Mouse (Mus musculus) heart, adult 2 months (tissue): ENCODE measurements around the gene Prpf3. TPM values are rescaled to one million over a fixed set of nuclear protein-coding genes. Genes with fewer than 3 reads are reported as not detected.
"Not testable (repeated sequence)": the region's sequence is repeated elsewhere in the genome, so short reads cannot be mapped to it uniquely, and the experiment has no call there.

ENCODE experiments used
- DNase-seq, 2 experiments: peaks; one replicate each; pipeline ENCODE4 v3.0.0; 2021
- H3K27ac ChIP-seq: fragments of 200-600 bp; 2 replicates; pipeline ENCODE4 v1.8.1; 2022
- H3K27me3 ChIP-seq: fragments of 200-500 bp; 2 replicates; pipeline ENCODE4 v1.6.1; 2012; ENCODE audit warnings: mild to moderate bottlenecking, low read length, inconsistent platforms, mixed read lengths; ENCODE audit not compliant: control insufficient read depth, insufficient read depth
- H3K36me3 ChIP-seq: fragments of 200-500 bp; 2 replicates; pipeline ENCODE4 v1.6.1; 2012; ENCODE audit warnings: low read length, inconsistent platforms; ENCODE audit not compliant: control insufficient read depth, insufficient read depth
- H3K4me1 ChIP-seq: fragments of 200-500 bp; 2 replicates; pipeline ENCODE4 v1.6.1; 2011; ENCODE audit warnings: low read length; ENCODE audit not compliant: control insufficient read depth, insufficient read depth
- H3K4me3 ChIP-seq: fragments of 200-600 bp; 2 replicates; pipeline ENCODE4 v1.8.1; 2022
- H3K79me2 ChIP-seq: fragments of 200-500 bp; replicated peaks from 2 replicates; pipeline ENCODE4 v1.6.1; 2012; ENCODE audit warnings: mild to moderate bottlenecking, inconsistent platforms, low read length, moderate library complexity, mixed read lengths; ENCODE audit not compliant: control insufficient read depth, insufficient read depth
- H3K9ac ChIP-seq: fragments of 200-500 bp; 2 replicates; pipeline ENCODE4 v1.6.1; 2012; ENCODE audit warnings: low read depth, mild to moderate bottlenecking, control low read depth, inconsistent platforms, low read length, mixed read lengths
- CTCF ChIP-seq: fragments of 200-600 bp; IDR thresholded peaks from 2 replicates; pipeline ENCODE4 v1.8.1; 2022; ENCODE audit warnings: antibody characterized with exemption, mild to moderate bottlenecking, moderate library complexity
- EP300 ChIP-seq: fragments of 200-500 bp; IDR thresholded peaks from 2 replicates; pipeline ENCODE4 v1.6.1; 2011; ENCODE audit warnings: low read depth, low read length, control low read depth; ENCODE audit not compliant: insufficient read depth
- POLR2A ChIP-seq: fragments of 200-500 bp; IDR thresholded peaks from 2 replicates; pipeline ENCODE4 v1.6.1; 2011; ENCODE audit warnings: mild to moderate bottlenecking, low read depth, low read length, control low read depth; ENCODE audit not compliant: insufficient read depth
- WGBS: fragments of 180-500 bp; shearing (Covaris S2); methylation state at CpG from one replicate; pipeline ENCODE4 v1.1.7; 2018; 5-methylcytosine and 5-hydroxymethylcytosine counted together
- intact Hi-C: fragments of 180-260 bp; cut with DNase I; formaldehyde crosslinking; loops from one replicate; pipeline ENCODE4 v1.15.1; 2025
- polyA plus RNA-seq: library from polyadenylated mRNA; depleted of rRNA; stranded (reverse); fragments of >200 nt; gene quantifications from 2 replicates; pipeline ENCODE4 v1.2.3, GENCODE M21; 2012
- total RNA-seq, 2 experiments: library from RNA; stranded (reverse); gene quantifications; 2 replicates each; pipeline ENCODE4 v1.2.3; 2021

Prpf3 gene
- total and polyA plus RNA-seq, 3 experiments: 9.3 to 24.0 (median 19.4) TPM

DNA sequence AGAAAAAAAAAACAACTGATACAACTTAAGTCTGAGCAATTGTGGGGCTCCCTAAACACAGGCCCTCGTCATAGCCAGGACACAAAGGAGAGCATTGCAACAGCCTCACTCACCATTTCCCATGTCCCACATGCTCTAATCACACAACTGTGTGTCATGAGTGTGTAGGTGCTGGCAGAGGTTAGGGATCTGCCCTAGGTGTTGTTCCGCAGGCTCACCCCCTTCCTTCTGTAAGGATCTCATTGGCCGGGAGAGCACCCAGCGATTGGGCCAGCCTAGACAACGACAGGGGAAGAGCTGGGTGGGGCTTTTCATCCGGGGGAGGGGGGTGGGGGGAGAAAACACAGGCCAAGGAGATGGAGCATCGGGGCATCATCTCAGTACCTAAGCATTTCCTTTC lies 7.9 kb upstream of the Prpf3 start:
- Histone ChIP-seq H3K4me3 (no peak overlapping the region), H3K4me1 (no peaks in the 10 kb centered on the region; the same call in 1 of the 2 replicates), H3K27me3 (no peaks in the 10 kb centered on the region), H3K9ac (no peak overlapping the region), H3K79me2 (peaks cover 1% of the 10 kb centered on the region; the same call in 1 of the 2 replicates), H3K27ac (peak overlapping the region; percentile 38; the same call in 1 of the 2 replicates), H3K36me3 (peaks cover 4% of the 10 kb centered on the region)
- intact Hi-C loops: no loop called here
- no peak for TF ChIP-seq EP300
- TF ChIP-seq POLR2A: no peak
- TF ChIP-seq CTCF: no peak
- WGBS: 54% methylated on average over 7 of the region's 7 CpGs
- no peak for DNase-seq

DNA sequence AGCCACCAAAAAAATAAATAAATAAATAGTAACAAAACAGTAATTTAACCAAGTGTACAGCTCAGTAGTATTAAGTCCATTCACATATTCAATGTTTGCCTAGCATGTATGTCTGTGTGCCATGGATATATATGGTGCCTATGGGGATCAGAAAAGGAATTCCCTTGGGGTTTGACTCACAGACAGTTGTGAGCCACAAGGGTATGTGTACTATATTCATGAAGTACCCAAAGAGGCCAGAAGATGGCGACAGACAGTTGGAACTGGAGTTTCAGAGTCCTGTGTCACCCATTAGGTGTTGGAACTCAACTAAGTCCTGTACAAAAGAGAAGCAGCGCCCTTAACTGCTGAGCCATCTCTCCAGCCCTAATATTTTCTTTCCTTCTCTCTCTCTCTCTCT lies 6.1 kb upstream of the Prpf3 start:
- Histone ChIP-seq H3K36me3 (peaks cover 4% of the 10 kb centered on the region; the same call in 1 of the 2 replicates), H3K9ac (no peak overlapping the region), H3K4me3 (no peak overlapping the region), H3K27me3 (no peaks in the 10 kb centered on the region), H3K4me1 (no peaks in the 10 kb centered on the region; the same call in 1 of the 2 replicates), H3K79me2 (no peaks in the 10 kb centered on the region; the same call in 1 of the 2 replicates), H3K27ac (no peak overlapping the region)
- WGBS: 53% methylated on average over 2 of the region's 2 CpGs
- intact Hi-C loops: loop anchor here (1.0 to 2.0 kb wide), 2 partner anchors 45 to 191 kb away; no protein-coding TSS in a partner anchor
- peak in 1 of 2 experiments; percentile 49 for DNase-seq
- TF ChIP-seq POLR2A (no peak), CTCF (peak; percentile 83)

DNA sequence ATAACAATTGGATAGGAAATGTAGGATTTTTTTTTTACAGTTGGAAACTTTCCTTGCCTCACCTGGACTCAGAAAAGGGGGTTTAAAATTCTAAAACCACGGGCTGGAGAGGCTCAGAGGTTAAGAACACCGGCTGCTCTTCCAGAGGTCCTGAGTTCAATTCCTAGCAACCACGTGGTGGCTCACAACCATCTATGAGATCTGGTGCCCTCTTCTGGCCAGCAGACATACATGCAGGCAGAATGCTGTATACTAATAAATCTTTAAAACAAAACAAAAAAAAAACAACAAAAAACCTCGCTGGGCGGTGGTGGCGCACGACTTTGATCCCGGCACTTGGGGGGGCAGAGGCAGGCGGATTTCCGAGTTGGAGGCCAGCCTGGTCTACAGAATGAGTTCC lies 5.5 kb upstream of the Prpf3 start:
- Histone ChIP-seq H3K27me3 (no peaks in the 10 kb centered on the region), H3K4me3 (no peak overlapping the region), H3K4me1 (no peaks in the 10 kb centered on the region; the same call in 1 of the 2 replicates), H3K36me3 (peaks cover 4% of the 10 kb centered on the region; the same call in 1 of the 2 replicates), H3K9ac (no peak overlapping the region), H3K27ac (no peak overlapping the region), H3K79me2 (no peaks in the 10 kb centered on the region; the same call in 1 of the 2 replicates)
- DNase-seq: no peak
- intact Hi-C loops: loop anchor here (2.0 kb wide), 1 partner anchor 192 kb away; no protein-coding TSS in a partner anchor
- 80% methylated on average over 10 of the region's 10 CpGs for WGBS
- TF ChIP-seq EP300 (no peak), POLR2A (no peak), CTCF (peak; percentile 57)

DNA sequence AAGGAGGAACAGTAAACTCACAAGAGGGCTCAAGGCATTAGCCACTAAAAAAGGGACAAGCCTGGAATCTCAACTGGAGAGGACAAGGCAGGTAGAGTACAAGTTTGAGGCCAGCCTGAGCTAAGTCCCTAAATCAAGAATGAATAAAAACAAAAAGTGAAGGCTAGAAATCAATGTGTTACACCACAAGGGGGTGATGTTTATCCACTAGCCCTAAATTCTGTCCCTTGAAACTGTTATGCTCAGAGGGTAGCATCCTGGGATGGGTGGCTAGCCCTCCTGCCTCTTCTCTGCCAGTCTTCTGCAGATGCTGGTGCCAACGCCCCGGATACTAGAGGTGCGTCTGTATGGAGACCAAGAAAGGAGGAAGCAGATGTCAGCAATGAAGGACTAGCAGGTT lies 4.6 kb upstream of the Prpf3 start:
- TF ChIP-seq CTCF (peak; percentile 49), EP300 (no peak), POLR2A (no peak)
- Histone ChIP-seq H3K4me1 (no peaks in the 10 kb centered on the region), H3K4me3 (no peak overlapping the region), H3K9ac (no peak overlapping the region), H3K36me3 (peaks cover 2% of the 10 kb centered on the region; the same call in 1 of the 2 replicates), H3K27me3 (no peaks in the 10 kb centered on the region), H3K27ac (no peak overlapping the region), H3K79me2 (no peaks in the 10 kb centered on the region)
- no peak for DNase-seq
- 70% methylated on average over 3 of the region's 3 CpGs for WGBS
- intact Hi-C loops: loop anchor here (2.0 kb wide), 1 partner anchor 192 kb away; no protein-coding TSS in a partner anchor

DNA sequence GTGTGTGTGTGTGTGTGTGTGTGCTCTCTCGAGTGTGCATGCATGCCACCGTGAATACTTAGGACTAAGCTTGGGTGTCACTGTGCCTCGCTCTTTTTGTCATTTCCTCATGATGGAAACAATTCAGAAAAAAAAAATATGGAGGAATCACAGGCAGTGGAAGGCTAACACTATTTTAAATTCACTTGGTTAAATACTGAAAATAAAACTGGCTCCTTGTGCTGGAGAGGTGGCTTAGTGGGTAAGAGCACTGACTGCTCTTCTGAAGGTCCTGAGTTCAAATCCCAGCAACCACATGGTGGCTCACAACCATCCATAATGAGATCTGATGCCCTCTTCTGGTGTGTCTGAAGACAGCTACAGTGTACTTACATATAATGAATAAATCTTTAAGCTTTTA lies 2.6 kb upstream of the Prpf3 start:
- H3K27me3 ChIP-seq, H3K4me3 ChIP-seq, H3K79me2 ChIP-seq, H3K9ac ChIP-seq, DNase-seq, H3K27ac ChIP-seq, intact Hi-C loops, H3K36me3 ChIP-seq, H3K4me1 ChIP-seq: not testable (repeated sequence)
- 73% methylated on average over 3 of the region's 3 CpGs for WGBS

DNA sequence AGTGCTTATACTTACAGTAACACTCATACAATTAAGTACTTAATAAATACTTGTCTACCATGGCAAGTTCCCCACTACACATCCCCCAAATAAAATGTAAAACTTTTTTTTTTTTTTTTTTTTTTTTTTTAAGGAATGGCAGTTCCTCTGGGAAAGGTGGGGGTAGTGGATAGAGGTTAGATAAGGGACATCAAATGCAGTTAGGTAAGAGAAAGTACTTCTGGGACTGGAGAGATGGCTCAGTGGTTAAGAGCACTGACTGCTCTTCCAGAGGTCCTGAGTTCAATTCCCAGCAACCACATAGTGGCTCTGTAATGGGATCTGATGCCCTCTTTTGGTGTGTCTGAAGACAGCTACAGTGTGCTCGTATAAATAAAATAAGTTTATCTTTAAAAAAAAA lies 1.4 kb upstream of the Prpf3 start:
- H3K9ac ChIP-seq, H3K27ac ChIP-seq, H3K79me2 ChIP-seq, intact Hi-C loops, H3K27me3 ChIP-seq, H3K4me1 ChIP-seq, H3K4me3 ChIP-seq, H3K36me3 ChIP-seq, DNase-seq: not testable (repeated sequence)
- 85% methylated on average over 1 of the region's 1 CpGs for WGBS

DNA sequence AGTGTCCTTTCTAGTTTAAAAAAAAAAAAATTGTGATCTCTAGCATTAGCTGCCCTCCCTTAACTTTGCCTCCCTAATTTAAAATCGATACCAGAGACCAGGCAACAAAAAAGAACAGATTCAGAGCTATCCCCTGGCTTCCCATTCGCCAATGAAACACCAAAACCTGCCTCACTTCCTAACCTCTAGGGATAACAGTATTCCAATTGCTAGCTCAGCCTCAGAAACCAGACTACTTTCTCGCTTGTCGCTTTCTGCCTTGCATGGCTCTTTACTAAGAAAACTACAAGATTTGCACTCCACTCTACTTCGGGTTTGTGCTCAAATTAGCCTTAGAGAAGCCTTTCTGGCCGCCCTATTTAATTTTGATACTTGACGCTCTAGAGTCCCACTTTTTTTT lies 430 bp upstream of the Prpf3 start:
- peaks cover 1% of the 10 kb centered on the region; the same call in 1 of the 2 replicates for H3K4me1 ChIP-seq
- H3K36me3 ChIP-seq: peaks cover 11% of the 10 kb centered on the region
- TF ChIP-seq EP300: no peak
- no peak for TF ChIP-seq CTCF
- TF ChIP-seq POLR2A: no peak
- 24% methylated on average over 7 of the region's 7 CpGs for WGBS
- H3K27ac ChIP-seq: peak overlapping the region; percentile 80
- peak overlapping the region; percentile 84 for H3K4me3 ChIP-seq
- DNase-seq: no peak
- intact Hi-C loops: no loop called here
- H3K9ac ChIP-seq: peak overlapping the region; percentile 58
- H3K79me2 ChIP-seq: no peaks in the 10 kb centered on the region
- H3K27me3 ChIP-seq: no peaks in the 10 kb centered on the region
